Mouse (Mus musculus) adrenal gland, postnatal 10 days (tissue): ENCODE data around the gene AU040320. TPM values are rescaled to one million over a fixed set of nuclear protein-coding genes. Genes with fewer than 3 reads are reported as not detected.

ENCODE experiments used
- DNase-seq: peaks from one replicate; pipeline ENCODE4 v3.0.0; 2021; ENCODE audit warnings: mixed read lengths
- long read RNA-seq, 2 experiments: library from polyadenylated mRNA; stranded (forward); transcript quantifications; one replicate each; pipeline ENCODE4 v2.0.0; 2021
- total RNA-seq, 2 experiments: library from RNA; stranded (reverse); gene quantifications; 2 replicates each; pipeline ENCODE4 v1.2.3; 2021

The AU040320 gene
- 10 to 100 TPM; 26.6 to 33.5 TPM for total RNA-seq
- long read RNA-seq, experiment 1, full-length matches to known transcripts: 6 of 13 reads
- long read RNA-seq, experiment 1, partial matches to known transcripts: 3 of 13 reads
- long read RNA-seq, experiment 1, other reads (novel, unspliced or antisense): 4 of 13 reads
- long read RNA-seq, experiment 2, full-length matches to known transcripts: 14 of 21 reads
- long read RNA-seq, experiment 2, partial matches to known transcripts: 1 of 21 reads
- long read RNA-seq, experiment 2, other reads (novel, unspliced or antisense): 6 of 21 reads

- peak; percentile 97 for DNase-seq
Observed at GRCm38 (mm10) chr4:126753268-126754230, at the start of gene AU040320, which contains the start of gene Ncdn. Gene AU040320, plus strand, starts transcription at chr4:126753544. Gene Ncdn, minus strand, starts transcription at chr4:126753438.

GRCm38 (mm10) chr4:126706630-126707438 lies 46.5 kb upstream of the AU040320 start:
- no peak for DNase-seq

GRCm38 (mm10) chr4:126707439-126707826 lies 45.9 kb upstream of the AU040320 start:
- DNase-seq: no peak

GRCm38 (mm10) chr4:126732111-126732510 lies 21.2 kb upstream of the AU040320 start:
- DNase-seq: no peak

- DNase-seq: peak; percentile 54
Observed at GRCm38 (mm10) chr4:126732531-126733380, 20.6 kb upstream of the AU040320 start.

GRCm38 (mm10) chr4:126734001-126734603 lies 19.2 kb upstream of the AU040320 start:
- no peak for DNase-seq

GRCm38 (mm10) chr4:126734700-126735381 lies 18.5 kb upstream of the AU040320 start:
- DNase-seq: no peak

GRCm38 (mm10) chr4:126735382-126736000 lies 17.9 kb upstream of the AU040320 start:
- peak; percentile 22 for DNase-seq

GRCm38 (mm10) chr4:126736001-126736414 lies 17.3 kb upstream of the AU040320 start, which contains the start of gene Tfap2e:
Gene Tfap2e, minus strand, starts transcription at chr4:126736240.
- peak; percentile 62 for DNase-seq

- DNase-seq: no peak
Observed at GRCm38 (mm10) chr4:126739966-126740676, 13.2 kb upstream of the AU040320 start.

- peak; percentile 86 for DNase-seq
Observed at GRCm38 (mm10) chr4:126741448-126741847, 11.9 kb upstream of the AU040320 start.

GRCm38 (mm10) chr4:126742976-126743375 lies 10.4 kb upstream of the AU040320 start:
- no peak for DNase-seq

- no peak for DNase-seq
Observed at GRCm38 (mm10) chr4:126743713-126744112, 9.6 kb upstream of the AU040320 start.

- DNase-seq: peak; percentile 40
Observed at GRCm38 (mm10) chr4:126744831-126745230, 8.5 kb upstream of the AU040320 start.

GRCm38 (mm10) chr4:126745506-126746193 lies 7.7 kb upstream of the AU040320 start:
- DNase-seq: peak; percentile 74

- no peak for DNase-seq
Observed at GRCm38 (mm10) chr4:126746194-126746840, 7.0 kb upstream of the AU040320 start.

GRCm38 (mm10) chr4:126748381-126748780 lies 5.0 kb upstream of the AU040320 start:
- no peak for DNase-seq

GRCm38 (mm10) chr4:126749553-126749952 lies 3.8 kb upstream of the AU040320 start:
- DNase-seq: no peak
